Mouse (Mus musculus) lung, embryonic 16.5 days (tissue): ENCODE measurements around the gene Dhrs7. TPM values are rescaled to one million over a fixed set of nuclear protein-coding genes. Genes with fewer than 3 reads are reported as not detected.
"Not testable (repeated sequence)": the region's sequence is repeated elsewhere in the genome, so short reads cannot be mapped to it uniquely, and the experiment has no call there.

Source experiments
- ATAC-seq: fragments of 200-750 bp; cut with Nextera tagmentation; 2 replicates; pipeline ENCODE4 v1.8.0; 2017; ENCODE audit warnings: low read depth, mild to moderate bottlenecking, moderate library complexity
- H3K27ac ChIP-seq: fragments of 300-500 bp; sonication (generic); 2 replicates; pipeline ENCODE4 v1.5.1; 2014; ENCODE audit warnings: mild to moderate bottlenecking, control low read depth, low read length
- H3K27me3 ChIP-seq: fragments of 300-500 bp; sonication (generic); 2 replicates; pipeline ENCODE4 v1.6.1; 2014; ENCODE audit warnings: low read depth, low read length, mixed read lengths; ENCODE audit not compliant: control insufficient read depth, insufficient read depth
- H3K36me3 ChIP-seq: fragments of 300-500 bp; sonication (generic); 2 replicates; pipeline ENCODE4 v1.6.1; 2014; ENCODE audit warnings: low read length; ENCODE audit not compliant: control insufficient read depth, insufficient read depth
- H3K4me1 ChIP-seq: fragments of 300-500 bp; sonication (generic); replicated peaks from 2 replicates; pipeline ENCODE4 v1.6.1; 2014; ENCODE audit warnings: low read length, mixed read lengths; ENCODE audit not compliant: control insufficient read depth, insufficient read depth
- H3K4me2 ChIP-seq: fragments of 300-500 bp; sonication (generic); 2 replicates; pipeline ENCODE4 v1.6.1; 2014; ENCODE audit warnings: low read depth, low read length, control low read depth
- H3K4me3 ChIP-seq: fragments of 300-500 bp; sonication (generic); 2 replicates; pipeline ENCODE4 v1.5.1; 2014; ENCODE audit warnings: mild to moderate bottlenecking, low read length, control low read depth
- H3K9ac ChIP-seq: fragments of 300-500 bp; sonication (generic); 2 replicates; pipeline ENCODE4 v1.6.1; 2014; ENCODE audit warnings: low read length, control low read depth
- H3K9me3 ChIP-seq: fragments of 300-500 bp; sonication (generic); 2 replicates; pipeline ENCODE4 v1.6.1; 2016; ENCODE audit warnings: low read length; ENCODE audit not compliant: control insufficient read depth
- WGBS: fragments of 180-500 bp; shearing (Covaris S2); extraction: QIAGEN DNeasy Blood & Tissue Kit; methylation state at CpG from one replicate; pipeline ENCODE4 v1.1.7; 2014; 5-methylcytosine and 5-hydroxymethylcytosine counted together
- polyA plus RNA-seq: library from polyadenylated mRNA; unstranded; fragments of >200 nt; fragmentation: Nextera tagmentation; extraction: Ambion mirVana; gene quantifications from 2 replicates; pipeline ENCODE4 v1.2.1, GENCODE M21; 2015

Dhrs7 gene
- polyA plus RNA-seq, 1 experiment from 2014 or later, result 83.8 TPM

- H3K4me1 ChIP-seq, H3K9ac ChIP-seq, H3K4me3 ChIP-seq, H3K27me3 ChIP-seq, ATAC-seq, H3K4me2 ChIP-seq, H3K36me3 ChIP-seq, H3K9me3 ChIP-seq, H3K27ac ChIP-seq: not testable (repeated sequence)
- WGBS, result 70% methylated on average over 4 of the region's 4 CpGs
Measured at GRCm38 (mm10) chr12:72686566-72686965, 21.9 kb upstream of the Dhrs7 start.

- no peak overlapping the region for H3K4me3 ChIP-seq
- H3K4me1 ChIP-seq, result no peaks in the 10 kb centered on the region
- H3K27ac ChIP-seq, result no peak overlapping the region
- H3K36me3 ChIP-seq, result no peaks in the 10 kb centered on the region
- H3K9me3 ChIP-seq, result no peaks in the 10 kb centered on the region
- H3K9ac ChIP-seq, result no peak overlapping the region
- 85% methylated on average over 3 of the region's 3 CpGs for WGBS
- no peak for ATAC-seq
- no peak overlapping the region for H3K4me2 ChIP-seq
- no peaks in the 10 kb centered on the region for H3K27me3 ChIP-seq
Measured at GRCm38 (mm10) chr12:72683612-72684011, 18.9 kb upstream of the Dhrs7 start.

GRCm38 (mm10) chr12:72682511-72683282 lies 18.0 kb upstream of the Dhrs7 start:
- Histone ChIP-seq H3K4me1 (no peaks in the 10 kb centered on the region), H3K4me3 (no peak overlapping the region), H3K9me3 (no peaks in the 10 kb centered on the region), H3K27me3 (no peaks in the 10 kb centered on the region), H3K9ac (no peak overlapping the region), H3K27ac (no peak overlapping the region), H3K36me3 (no peaks in the 10 kb centered on the region), H3K4me2 (no peak overlapping the region)
- 53% methylated on average over 8 of the region's 8 CpGs for WGBS
- ATAC-seq, result no peak

GRCm38 (mm10) chr12:72681919-72682318 lies 17.2 kb upstream of the Dhrs7 start:
- no peak overlapping the region for H3K4me3 ChIP-seq
- H3K27ac ChIP-seq, result no peak overlapping the region
- no peak overlapping the region for H3K4me2 ChIP-seq
- no peaks in the 10 kb centered on the region for H3K4me1 ChIP-seq
- no peaks in the 10 kb centered on the region for H3K9me3 ChIP-seq
- no peaks in the 10 kb centered on the region for H3K36me3 ChIP-seq
- ATAC-seq, result no peak
- H3K9ac ChIP-seq, result no peak overlapping the region
- no peaks in the 10 kb centered on the region for H3K27me3 ChIP-seq
- 88% methylated on average over 1 of the region's 1 CpGs for WGBS

GRCm38 (mm10) chr12:72679635-72680034 lies 14.9 kb upstream of the Dhrs7 start:
- H3K27me3 ChIP-seq, result no peaks in the 10 kb centered on the region
- ATAC-seq, result no peak
- no peak overlapping the region for H3K4me3 ChIP-seq
- H3K4me1 ChIP-seq, result no peaks in the 10 kb centered on the region
- H3K27ac ChIP-seq, result no peak overlapping the region
- no peaks in the 10 kb centered on the region for H3K9me3 ChIP-seq
- no peaks in the 10 kb centered on the region for H3K36me3 ChIP-seq
- H3K9ac ChIP-seq, result no peak overlapping the region
- 65% methylated on average over 3 of the region's 3 CpGs for whole genome bisulfite sequencing
- H3K4me2 ChIP-seq, result no peak overlapping the region

- H3K4me2 ChIP-seq, result no peak overlapping the region
- no peaks in the 10 kb centered on the region for H3K4me1 ChIP-seq
- H3K27ac ChIP-seq, result no peak overlapping the region
- H3K9me3 ChIP-seq, result no peaks in the 10 kb centered on the region
- WGBS, result 67% methylated on average over 2 of the region's 2 CpGs
- no peak overlapping the region for H3K9ac ChIP-seq
- no peaks in the 10 kb centered on the region for H3K36me3 ChIP-seq
- H3K27me3 ChIP-seq, result no peaks in the 10 kb centered on the region
- peak; percentile 45; the same call in 1 of the 2 replicates for ATAC-seq
- H3K4me3 ChIP-seq, result no peak overlapping the region
Measured at GRCm38 (mm10) chr12:72674820-72675219, 10.1 kb upstream of the Dhrs7 start.

- no peaks in the 10 kb centered on the region for H3K27me3 ChIP-seq
- H3K4me3 ChIP-seq, result no peak overlapping the region
- 55% methylated on average over 7 of the region's 7 CpGs for WGBS
- peak; percentile 36; the same call in 1 of the 2 replicates for ATAC-seq
- no peaks in the 10 kb centered on the region for H3K36me3 ChIP-seq
- no peaks in the 10 kb centered on the region for H3K9me3 ChIP-seq
- H3K9ac ChIP-seq, result no peak overlapping the region
- no peak overlapping the region for H3K27ac ChIP-seq
- H3K4me2 ChIP-seq, result no peak overlapping the region
- no peaks in the 10 kb centered on the region for H3K4me1 ChIP-seq
Measured at GRCm38 (mm10) chr12:72674079-72674797, 9.5 kb upstream of the Dhrs7 start.

GRCm38 (mm10) chr12:72671516-72672135 lies 6.9 kb upstream of the Dhrs7 start:
- Histone ChIP-seq H3K36me3 (no peaks in the 10 kb centered on the region), H3K9me3 (no peaks in the 10 kb centered on the region), H3K27me3 (no peaks in the 10 kb centered on the region), H3K4me1 (no peaks in the 10 kb centered on the region), H3K4me2 (no peak overlapping the region), H3K9ac (no peak overlapping the region), H3K4me3 (no peak overlapping the region), H3K27ac (no peak overlapping the region)
- WGBS, result 77% methylated on average over 6 of the region's 6 CpGs
- no peak for ATAC-seq

- H3K27me3 ChIP-seq, result no peaks in the 10 kb centered on the region
- no peaks in the 10 kb centered on the region for H3K36me3 ChIP-seq
- WGBS, result 79% methylated on average over 8 of the region's 8 CpGs
- H3K4me2 ChIP-seq, result no peak overlapping the region
- no peak overlapping the region for H3K4me3 ChIP-seq
- no peaks in the 10 kb centered on the region for H3K9me3 ChIP-seq
- H3K4me1 ChIP-seq, result no peaks in the 10 kb centered on the region
- H3K9ac ChIP-seq, result no peak overlapping the region
- ATAC-seq, result no peak
- no peak overlapping the region for H3K27ac ChIP-seq
Measured at GRCm38 (mm10) chr12:72670921-72671320, 6.2 kb upstream of the Dhrs7 start.
